Mouse (Mus musculus) gastrocnemius, postnatal 10 days (tissue): ENCODE results near the gene Alkbh8. TPM values are rescaled to one million over a fixed set of nuclear protein-coding genes. Genes with fewer than 3 reads are reported as not detected.
"Not testable (repeated sequence)": the region's sequence is repeated elsewhere in the genome, so short reads cannot be mapped to it uniquely, and the experiment has no call there.

Source experiments
- DNase-seq: peaks from one replicate; pipeline ENCODE4 v3.0.0; 2021; ENCODE audit warnings: mixed read lengths
- long read RNA-seq, 2 experiments: library from polyadenylated mRNA; stranded (forward); transcript quantifications; one replicate each; pipeline ENCODE4 v2.0.0; 2021
- total RNA-seq, 2 experiments: library from RNA; stranded (reverse); gene quantifications; 2 replicates each; pipeline ENCODE4 v1.2.3; 2021

Gene Alkbh8
- 10 to 100 TPM; 15.4 to 18.1 TPM for total RNA-seq
- long read RNA-seq, experiment 1, full-length matches to known transcripts = 7 of 9 reads
- long read RNA-seq, experiment 1, partial matches to known transcripts = 0 of 9 reads
- long read RNA-seq, experiment 1, other reads (novel, unspliced or antisense) = 2 of 9 reads
- long read RNA-seq, experiment 2, full-length matches to known transcripts = 4 of 8 reads
- long read RNA-seq, experiment 2, partial matches to known transcripts = 1 of 8 reads
- long read RNA-seq, experiment 2, other reads (novel, unspliced or antisense) = 3 of 8 reads

- peak; percentile 53 for DNase-seq
Observed at GRCm38 (mm10) chr9:3334962-3335767, at the start of gene Alkbh8. Alkbh8 (plus strand) TSS chr9:3335140.

- no peak for DNase-seq
Observed at GRCm38 (mm10) chr9:3309292-3309836, 25.6 kb upstream of the Alkbh8 start.

GRCm38 (mm10) chr9:3310016-3310415 lies 24.9 kb upstream of the Alkbh8 start:
- no peak for DNase-seq

- DNase-seq = not testable (repeated sequence)
Observed at GRCm38 (mm10) chr9:3327342-3328053, 7.4 kb upstream of the Alkbh8 start.

GRCm38 (mm10) chr9:3328054-3328595 lies 6.8 kb upstream of the Alkbh8 start:
- DNase-seq = no peak

GRCm38 (mm10) chr9:3330319-3330718 lies 4.6 kb upstream of the Alkbh8 start:
- no peak for DNase-seq

- no peak for DNase-seq
Observed at GRCm38 (mm10) chr9:3330737-3331384, 4.1 kb upstream of the Alkbh8 start.

- DNase-seq = no peak
Observed at GRCm38 (mm10) chr9:3336661-3337060, 1.7 kb downstream of the Alkbh8 start.

GRCm38 (mm10) chr9:3345136-3345535 lies 10.2 kb downstream of the Alkbh8 start:
- DNase-seq = no peak

GRCm38 (mm10) chr9:3345967-3346366 lies 11.0 kb downstream of the Alkbh8 start:
- no peak for DNase-seq

- DNase-seq = no peak
Observed at GRCm38 (mm10) chr9:3350056-3350455, 15.1 kb downstream of the Alkbh8 start.

GRCm38 (mm10) chr9:3376323-3376722 lies 41.4 kb downstream of the Alkbh8 start:
- not testable (repeated sequence) for DNase-seq

GRCm38 (mm10) chr9:3403251-3404208 lies 68.6 kb downstream of the Alkbh8 start, which contains the start of gene Cwf19l2:
Cwf19l2 (plus strand) TSS chr9:3403592.
- peak; percentile 56 for DNase-seq

GRCm38 (mm10) chr9:3404372-3404771 lies 69.4 kb downstream of the Alkbh8 start:
- no peak for DNase-seq

GRCm38 (mm10) chr9:3439555-3440300 lies 104.8 kb downstream of the Alkbh8 start:
- not testable (repeated sequence) for DNase-seq
